Mouse (Mus musculus): ENCODE measurements at regions not wholly inside any gene's neighbourhood (a gene's known extent, or its start where the extent isn't known, plus 50 kb on each side); places are given as distances from the start of the nearest gene placed in this dataset.

DNA sequence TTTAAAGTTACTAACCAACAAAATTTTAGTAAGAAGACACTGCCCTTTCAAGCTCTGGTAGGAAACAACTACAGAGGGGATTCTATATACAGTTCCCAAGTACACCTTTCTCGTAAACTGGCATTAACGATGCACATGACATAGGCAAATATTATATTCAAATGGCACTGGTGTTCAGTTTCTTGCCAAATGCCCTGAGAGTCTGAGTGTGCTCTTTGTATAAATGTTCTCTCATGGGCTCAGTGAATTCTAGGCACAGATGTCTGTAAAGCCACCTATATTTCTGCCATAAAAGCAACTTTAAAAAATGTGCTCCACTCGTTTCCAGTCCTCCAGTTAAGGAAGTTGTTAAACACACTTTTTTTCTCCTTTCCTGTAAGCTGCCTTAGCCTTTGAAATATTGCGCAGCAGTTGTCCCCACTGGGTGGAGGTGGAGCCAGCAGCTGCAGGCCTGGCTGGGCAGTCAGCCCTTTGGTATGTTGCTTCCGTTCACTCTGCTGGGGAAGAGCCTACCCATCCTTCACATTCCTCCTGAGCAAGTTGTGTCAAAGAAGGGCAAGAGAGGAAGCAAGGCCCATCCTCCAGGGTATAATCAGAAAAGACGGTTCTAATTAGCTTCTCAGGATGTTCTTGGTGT is 347.4 kb upstream of the Actbl2 start:
- no peak for TF ChIP-seq EP300 (IDR thresholded peaks at IDR 0.05; ENCODE audit: low read length)
- no peak for TF ChIP-seq ZNF384 (IDR thresholded peaks at IDR 0.05; ENCODE audit: low read depth, low read length)
- no peak for TF ChIP-seq USF1 (IDR thresholded peaks at IDR 0.05; ENCODE audit: low read depth, low read length)
- no peak for TF ChIP-seq ZC3H11A (IDR thresholded peaks at IDR 0.05; ENCODE audit: low read depth, low read length)
- no peak for TF ChIP-seq MEF2A (IDR thresholded peaks at IDR 0.05; ENCODE audit: borderline replicate concordance, low read depth, low read length)

Measured in CH12.LX (cell line).